Mouse (Mus musculus) testis, postnatal 14 days (tissue): Measurements from ENCODE around the gene Olfr177.

Experiments used
- DNase-seq: peaks from one replicate; pipeline ENCODE4 v3.0.0; 2021; ENCODE audit warnings: low spot score

The Olfr177 gene

DNA sequence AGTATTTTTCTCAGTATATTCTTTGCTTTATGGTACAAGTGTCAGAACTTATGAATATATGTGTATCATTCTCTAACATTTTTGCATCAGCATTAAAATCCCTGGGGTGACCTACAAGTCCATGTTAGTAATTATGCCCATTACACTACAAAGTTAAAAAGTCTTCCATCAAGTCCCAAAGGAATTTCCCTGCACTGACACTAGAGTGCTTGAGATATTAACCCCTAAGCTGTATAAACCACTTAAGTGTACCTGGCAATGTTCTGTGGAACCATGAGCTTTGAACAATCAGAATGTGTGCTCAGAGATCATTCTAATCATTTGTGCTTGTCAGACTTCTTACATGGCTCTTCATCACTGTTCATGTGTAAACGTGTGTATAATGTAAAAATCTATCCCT lies at the start of gene Olfr177:
Olfr177 (minus strand) TSS at position 101 of the 400 bp plus-strand sequence.
- DNase-seq: no peak

- no peak for DNase-seq
Measured at GRCm38 (mm10) chr16:58891963-58892362, 17.4 kb upstream of the Olfr177 start, which contains the start of gene Olfr178. Gene Olfr178 (minus strand): TSS chr16:58892063.

GRCm38 (mm10) chr16:58884416-58884815 lies 9.8 kb upstream of the Olfr177 start:
- DNase-seq: no peak

DNA sequence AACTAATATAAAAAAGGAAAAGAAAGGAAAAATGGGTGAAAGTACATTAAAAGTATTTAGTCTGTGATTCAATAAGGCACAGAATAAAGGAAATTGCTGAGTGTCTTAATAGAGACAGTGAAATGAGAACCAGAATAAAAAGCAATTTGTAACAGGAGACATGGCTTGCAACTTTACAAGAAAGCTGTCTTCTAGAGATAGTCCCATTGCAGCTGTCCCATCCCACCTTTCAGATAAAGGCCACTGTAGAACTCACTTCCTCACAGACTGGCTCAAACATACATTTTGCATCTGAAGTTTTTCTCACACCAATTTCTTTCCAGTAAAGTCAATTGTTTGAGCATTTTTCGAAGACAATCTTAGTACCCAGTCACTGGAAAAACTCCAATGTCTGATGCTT lies 13.1 kb downstream of the Olfr177 start:
- no peak for DNase-seq

DNA sequence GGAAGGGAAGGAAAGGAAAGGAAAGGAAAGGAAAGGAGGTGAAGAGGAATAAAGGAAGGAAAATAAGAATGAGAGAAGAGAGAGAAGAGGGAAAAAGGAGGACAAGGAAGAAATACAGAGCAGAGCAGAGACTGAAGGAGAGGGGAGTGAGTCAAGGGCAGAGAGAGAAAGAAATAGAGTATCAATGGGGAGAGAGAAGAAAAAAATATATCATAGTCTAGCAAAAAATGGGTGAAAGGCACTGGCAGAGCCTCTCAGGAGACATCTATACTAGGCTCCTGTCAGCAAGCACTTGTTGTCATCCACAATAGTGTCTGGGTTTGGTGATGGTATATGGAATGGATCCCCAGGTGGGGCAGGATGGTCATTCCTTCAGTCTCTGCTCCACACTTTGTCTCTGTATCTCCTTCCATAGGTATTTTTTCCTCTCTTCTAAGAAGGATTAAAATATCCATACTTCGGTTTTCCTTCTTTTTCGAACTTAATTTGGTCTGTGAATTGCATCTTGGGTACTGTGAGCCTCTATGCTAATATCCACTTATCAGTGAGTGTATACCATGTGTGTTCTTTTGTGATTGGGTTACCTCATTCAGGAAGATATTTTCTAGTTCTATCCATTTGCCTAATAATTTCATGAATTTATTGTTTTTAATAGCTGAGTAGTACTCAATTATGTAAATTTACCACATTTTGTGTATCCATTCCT lies 14.4 kb downstream of the Olfr177 start:
- no peak for DNase-seq

- no peak for DNase-seq
Measured at GRCm38 (mm10) chr16:58826732-58827319, 47.7 kb downstream of the Olfr177 start, which contains the start of gene Olfr175-ps1. Gene Olfr175-ps1 (minus strand): TSS chr16:58826782.
